Mouse (Mus musculus) heart, embryonic 10.5 days (tissue): ENCODE measurements around the gene Ddx41. TPM values are rescaled to one million over a fixed set of nuclear protein-coding genes. Genes with fewer than 3 reads are reported as not detected.

ENCODE experiments used
- DNase-seq: peaks from one replicate; pipeline ENCODE4 v3.0.0-alpha.2; 2017; ENCODE audit warnings: low spot score
- H3K27ac ChIP-seq: fragments of 300-500 bp; sonication (generic); 2 replicates; pipeline ENCODE4 v1.5.1; 2016; ENCODE audit warnings: mild to moderate bottlenecking
- H3K27me3 ChIP-seq: fragments of 300-500 bp; sonication (generic); 2 replicates; pipeline ENCODE4 v1.6.1; 2016; ENCODE audit warnings: mild to moderate bottlenecking; ENCODE audit not compliant: poor library complexity, insufficient read depth, severe bottlenecking
- H3K36me3 ChIP-seq: fragments of 300-500 bp; sonication (generic); 2 replicates; pipeline ENCODE4 v1.6.1; 2016; ENCODE audit warnings: mild to moderate bottlenecking, moderate library complexity
- H3K4me1 ChIP-seq: fragments of 300-500 bp; sonication (generic); 2 replicates; pipeline ENCODE4 v1.6.1; 2016; ENCODE audit warnings: mild to moderate bottlenecking
- H3K4me3 ChIP-seq: fragments of 300-500 bp; sonication (generic); 2 replicates; pipeline ENCODE4 v1.5.1; 2016; ENCODE audit warnings: mild to moderate bottlenecking, moderate library complexity
- H3K9me3 ChIP-seq: fragments of 300-500 bp; sonication (generic); 2 replicates; pipeline ENCODE4 v1.6.1; 2016; ENCODE audit warnings: mild to moderate bottlenecking, moderate library complexity
- WGBS: fragments of 180-500 bp; shearing (Covaris S2); methylation state at CpG from one replicate; pipeline ENCODE4 v1.1.7; 2016; 5-methylcytosine and 5-hydroxymethylcytosine counted together
- polyA plus RNA-seq: library from polyadenylated mRNA; unstranded; fragments of >200 nt; fragmentation: Nextera tagmentation; extraction: Ambion mirVana; gene quantifications from 2 replicates; pipeline ENCODE4 v1.2.1, GENCODE M21; 2016

Ddx41 gene
- polyA plus RNA-seq, 1 experiment from 2014 or later: 64.1 TPM

- peaks cover 39% of the 10 kb centered on the region for H3K4me1 ChIP-seq
- 30% methylated on average over 4 of the region's 4 CpGs for WGBS
- peaks cover 66% of the 10 kb centered on the region for H3K27me3 ChIP-seq
- no peak overlapping the region for H3K27ac ChIP-seq
- H3K36me3 ChIP-seq: peaks cover 36% of the 10 kb centered on the region
- DNase-seq: no peak
- H3K4me3 ChIP-seq: no peak overlapping the region
- no peaks in the 10 kb centered on the region for H3K9me3 ChIP-seq
Observed at GRCm38 (mm10) chr13:55495702-55496101, 40.8 kb downstream of the Ddx41 start.

GRCm38 (mm10) chr13:55494883-55495621 lies 41.4 kb downstream of the Ddx41 start:
- WGBS: 6% methylated on average over 18 of the region's 18 CpGs
- peak; percentile 91 for DNase-seq
- H3K27ac ChIP-seq: peak overlapping the region; percentile 47; the same call in 1 of the 2 replicates

GRCm38 (mm10) chr13:55494257-55494656 lies 42.2 kb downstream of the Ddx41 start:
- peaks cover 66% of the 10 kb centered on the region for H3K27me3 ChIP-seq

More at GRCm38 (mm10) chr13:55494883-55495621, 41.4 kb downstream of the Ddx41 start:
- Histone ChIP-seq H3K36me3 (peaks cover 29% of the 10 kb centered on the region), H3K27me3 (peaks cover 62% of the 10 kb centered on the region), H3K4me1 (peaks cover 34% of the 10 kb centered on the region), H3K4me3 (peak overlapping the region; percentile 18; the same call in 1 of the 2 replicates), H3K9me3 (no peaks in the 10 kb centered on the region)

GRCm38 (mm10) chr13:55487578-55488498 lies 48.6 kb downstream of the Ddx41 start, which contains the start of gene Dbn1:
Gene Dbn1, minus strand, starts transcription at chr13:55488111.
- H3K4me1 ChIP-seq: peaks cover 53% of the 10 kb centered on the region
- peaks cover 90% of the 10 kb centered on the region for H3K27me3 ChIP-seq
- under 1% methylated on average over 67 of the region's 83 CpGs for WGBS

More at GRCm38 (mm10) chr13:55494257-55494656, 42.2 kb downstream of the Ddx41 start:
- no peak overlapping the region for H3K4me3 ChIP-seq
- peaks cover 34% of the 10 kb centered on the region for H3K4me1 ChIP-seq
- peak overlapping the region; percentile 17; the same call in 1 of the 2 replicates for H3K27ac ChIP-seq
- 6% methylated on average over 2 of the region's 2 CpGs for WGBS
- peaks cover 23% of the 10 kb centered on the region for H3K36me3 ChIP-seq
- DNase-seq: no peak
- no peaks in the 10 kb centered on the region for H3K9me3 ChIP-seq

GRCm38 (mm10) chr13:55486916-55487577 lies 49.4 kb downstream of the Ddx41 start:
- peaks cover 57% of the 10 kb centered on the region for H3K4me1 ChIP-seq
- peaks cover 13% of the 10 kb centered on the region for H3K36me3 ChIP-seq
- no peak for DNase-seq
- no peaks in the 10 kb centered on the region for H3K9me3 ChIP-seq
- peak overlapping the region; percentile 96 for H3K27ac ChIP-seq
- H3K27me3 ChIP-seq: peaks cover 90% of the 10 kb centered on the region
- peak overlapping the region; percentile 95 for H3K4me3 ChIP-seq
- WGBS: 2% methylated on average over 26 of the region's 29 CpGs

More at GRCm38 (mm10) chr13:55487578-55488498, 48.6 kb downstream of the Ddx41 start, which contains the start of gene Dbn1:
- no peaks in the 10 kb centered on the region for H3K9me3 ChIP-seq
- peaks cover 6% of the 10 kb centered on the region; the same call in 1 of the 2 replicates for H3K36me3 ChIP-seq
- no peak for DNase-seq
- H3K4me3 ChIP-seq: peak within 1 kb of the TSS; percentile 95
- H3K27ac ChIP-seq: peak within 1 kb of the TSS; percentile 96

GRCm38 (mm10) chr13:55486029-55486794 lies 50.2 kb downstream of the Ddx41 start:
- Histone ChIP-seq H3K4me1 (peaks cover 57% of the 10 kb centered on the region), H3K27ac (peak overlapping the region; percentile 96), H3K9me3 (no peaks in the 10 kb centered on the region), H3K27me3 (peaks cover 90% of the 10 kb centered on the region), H3K4me3 (peak overlapping the region; percentile 95), H3K36me3 (peaks cover 22% of the 10 kb centered on the region)
- DNase-seq: no peak
- 45% methylated on average over 14 of the region's 14 CpGs for WGBS

- 53% methylated on average over 7 of the region's 7 CpGs for WGBS
- H3K4me3 ChIP-seq: 0 out of 2 replicates have a peak overlapping the region, but pooled peaks have one; percentile 3
- no peak overlapping the region for H3K27ac ChIP-seq
- no peak for DNase-seq
- H3K4me1 ChIP-seq: peaks cover 57% of the 10 kb centered on the region
- peaks cover 82% of the 10 kb centered on the region for H3K27me3 ChIP-seq
- peaks cover 38% of the 10 kb centered on the region for H3K36me3 ChIP-seq
- H3K9me3 ChIP-seq: no peaks in the 10 kb centered on the region
Observed at GRCm38 (mm10) chr13:55484520-55485088, 51.9 kb downstream of the Ddx41 start.

GRCm38 (mm10) chr13:55483593-55483992 lies 52.9 kb downstream of the Ddx41 start:
- Histone ChIP-seq H3K36me3 (peaks cover 48% of the 10 kb centered on the region), H3K4me1 (peaks cover 60% of the 10 kb centered on the region), H3K9me3 (no peaks in the 10 kb centered on the region), H3K27ac (no peak overlapping the region), H3K27me3 (peaks cover 72% of the 10 kb centered on the region), H3K4me3 (no peak overlapping the region)
- WGBS: 55% methylated on average over 15 of the region's 15 CpGs
- DNase-seq: no peak

GRCm38 (mm10) chr13:55483071-55483470 lies 53.4 kb downstream of the Ddx41 start:
- Histone ChIP-seq H3K27ac (no peak overlapping the region), H3K4me3 (no peak overlapping the region), H3K36me3 (peaks cover 48% of the 10 kb centered on the region), H3K4me1 (peaks cover 57% of the 10 kb centered on the region), H3K27me3 (peaks cover 66% of the 10 kb centered on the region), H3K9me3 (no peaks in the 10 kb centered on the region)
- DNase-seq: no peak
- whole genome bisulfite sequencing: 41% methylated on average over 9 of the region's 9 CpGs

GRCm38 (mm10) chr13:55482542-55482941 lies 53.9 kb downstream of the Ddx41 start:
- Histone ChIP-seq H3K36me3 (peaks cover 52% of the 10 kb centered on the region), H3K9me3 (no peaks in the 10 kb centered on the region), H3K4me1 (peaks cover 52% of the 10 kb centered on the region), H3K27ac (no peak overlapping the region), H3K27me3 (peaks cover 63% of the 10 kb centered on the region), H3K4me3 (no peak overlapping the region)
- no peak for DNase-seq
- 78% methylated on average over 7 of the region's 7 CpGs for WGBS
